Mouse (Mus musculus) embryonic facial prominence, embryonic 10.5 days (tissue): ENCODE results near the gene Odf4. TPM values are rescaled to one million over a fixed set of nuclear protein-coding genes. Genes with fewer than 3 reads are reported as not detected.

Source experiments
- DNase-seq: peaks from one replicate; pipeline ENCODE4 v3.0.0-alpha.2; 2017; ENCODE audit warnings: low spot score
- H3K27ac ChIP-seq: fragments of 300-500 bp; sonication (generic); replicated peaks from 2 replicates; pipeline ENCODE4 v1.5.1; 2016; ENCODE audit warnings: mild to moderate bottlenecking
- H3K27me3 ChIP-seq: fragments of 300-500 bp; sonication (generic); replicated peaks from 2 replicates; pipeline ENCODE4 v1.6.1; 2016; ENCODE audit warnings: low read depth, mild to moderate bottlenecking; ENCODE audit not compliant: poor library complexity, severe bottlenecking
- H3K36me3 ChIP-seq: fragments of 300-500 bp; sonication (generic); replicated peaks from 2 replicates; pipeline ENCODE4 v1.6.1; 2016; ENCODE audit warnings: mild to moderate bottlenecking, moderate library complexity
- H3K4me1 ChIP-seq: fragments of 300-500 bp; sonication (generic); 2 replicates; pipeline ENCODE4 v1.6.1; 2016
- H3K4me3 ChIP-seq: fragments of 300-500 bp; sonication (generic); 2 replicates; pipeline ENCODE4 v1.5.1; 2016; ENCODE audit warnings: mild to moderate bottlenecking, moderate library complexity
- H3K9me3 ChIP-seq: fragments of 300-500 bp; sonication (generic); 2 replicates; pipeline ENCODE4 v1.6.1; 2016; ENCODE audit warnings: mild to moderate bottlenecking
- WGBS: fragments of 180-500 bp; shearing (Covaris S2); methylation state at CpG from one replicate; pipeline ENCODE4 v1.1.7; 2016; 5-methylcytosine and 5-hydroxymethylcytosine counted together
- polyA plus RNA-seq: library from polyadenylated mRNA; unstranded; fragments of >200 nt; fragmentation: Nextera tagmentation; extraction: Ambion mirVana; gene quantifications from 2 replicates; pipeline ENCODE4 v1.2.1, GENCODE M21; 2016

Odf4 gene
- polyA plus RNA-seq, 1 experiment from 2014 or later: not detected

DNA sequence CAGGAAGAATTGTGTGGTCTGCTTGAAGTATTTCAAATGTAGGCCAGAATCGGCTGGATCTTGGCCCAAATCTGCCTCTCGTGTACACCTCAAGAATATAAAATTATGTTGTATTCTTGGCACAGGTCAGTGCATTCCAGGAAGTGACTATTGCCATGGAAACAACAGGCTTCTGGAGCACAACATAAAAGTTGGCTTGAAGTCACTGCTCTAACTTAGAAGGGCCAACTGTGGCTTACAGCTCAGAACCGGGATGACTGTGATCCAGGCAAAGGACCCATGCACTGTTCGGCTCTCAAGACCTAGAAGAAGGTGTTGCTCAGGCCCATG lies 20.5 kb downstream of the Odf4 start:
- Histone ChIP-seq H3K27me3 (no peaks in the 10 kb centered on the region), H3K27ac (no peak overlapping the region), H3K36me3 (peaks cover 56% of the 10 kb centered on the region), H3K4me1 (peaks cover 17% of the 10 kb centered on the region), H3K4me3 (no peak overlapping the region), H3K9me3 (no peaks in the 10 kb centered on the region)
- no peak for DNase-seq
- WGBS: 90% methylated on average over 4 of the region's 4 CpGs

GRCm38 (mm10) chr11:68905665-68906460 lies 21.0 kb downstream of the Odf4 start:
- no peak overlapping the region for H3K4me3 ChIP-seq
- H3K4me1 ChIP-seq: peaks cover 17% of the 10 kb centered on the region
- no peaks in the 10 kb centered on the region for H3K27me3 ChIP-seq
- H3K36me3 ChIP-seq: peaks cover 56% of the 10 kb centered on the region
- no peak for DNase-seq
- H3K9me3 ChIP-seq: no peaks in the 10 kb centered on the region
- 90% methylated on average over 9 of the region's 9 CpGs for WGBS
- no peak overlapping the region for H3K27ac ChIP-seq

DNA sequence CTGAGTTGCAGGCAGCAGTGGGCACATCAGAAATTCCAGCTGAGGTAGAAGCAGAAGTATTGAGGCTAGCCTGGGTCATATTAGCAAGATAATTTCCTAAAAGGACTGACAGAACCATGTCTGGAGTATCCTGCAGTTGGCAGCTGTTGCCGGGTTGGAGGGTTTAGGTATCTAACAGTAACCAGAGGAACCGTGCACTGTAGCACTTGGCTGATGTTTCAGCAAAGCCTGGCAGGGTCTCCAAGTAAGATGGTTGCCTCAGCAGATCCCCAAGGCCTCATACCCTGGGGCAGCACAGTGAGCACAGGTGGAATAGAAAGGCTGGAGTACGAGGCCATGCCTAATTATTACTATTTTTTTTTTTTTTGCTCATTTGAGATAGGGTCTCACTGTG lies 21.7 kb downstream of the Odf4 start:
- no peak for DNase-seq
- no peak overlapping the region for H3K27ac ChIP-seq
- WGBS: 91% methylated on average over 3 of the region's 3 CpGs
- no peaks in the 10 kb centered on the region for H3K27me3 ChIP-seq
- no peaks in the 10 kb centered on the region for H3K9me3 ChIP-seq
- no peak overlapping the region for H3K4me3 ChIP-seq
- H3K4me1 ChIP-seq: peaks cover 19% of the 10 kb centered on the region
- H3K36me3 ChIP-seq: peaks cover 56% of the 10 kb centered on the region

DNA sequence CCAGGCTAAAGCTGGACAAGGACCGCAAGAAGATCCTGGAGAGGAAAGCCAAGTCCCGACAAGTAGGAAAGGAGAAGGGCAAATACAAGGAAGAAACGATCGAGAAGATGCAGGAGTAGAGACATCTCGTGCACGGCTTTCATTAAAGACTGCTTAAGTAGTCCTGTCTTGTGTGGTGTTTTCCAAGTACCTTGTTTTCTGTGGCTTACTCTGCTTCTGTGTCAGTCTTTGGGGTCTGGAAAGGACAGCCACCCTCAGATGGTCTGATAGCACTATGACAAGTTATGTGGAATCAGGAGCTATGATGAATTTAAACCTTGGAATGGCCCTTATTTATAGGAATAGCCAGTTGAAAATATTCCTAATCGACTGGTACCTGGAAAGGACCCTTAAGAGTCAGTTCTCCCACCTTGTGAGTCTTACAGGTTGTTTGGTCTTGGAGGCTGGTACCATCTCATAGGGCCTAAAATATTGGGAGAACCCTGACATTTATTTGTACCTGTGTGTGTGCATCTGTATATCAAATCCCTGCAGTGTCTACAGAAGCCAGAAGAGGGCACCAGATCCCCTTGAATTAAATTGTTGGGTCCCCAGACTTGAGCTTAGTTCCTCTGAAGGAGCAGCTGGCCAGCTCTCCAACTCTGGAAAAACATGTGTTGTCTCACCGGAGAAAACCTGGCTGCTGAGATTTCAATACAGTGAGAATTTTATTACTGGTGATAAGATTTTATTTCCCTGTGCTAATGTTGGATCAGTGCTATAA lies 22.3 kb downstream of the Odf4 start:
- Histone ChIP-seq H3K27me3 (no peaks in the 10 kb centered on the region; the same call in 1 of the 2 replicates), H3K36me3 (peaks cover 56% of the 10 kb centered on the region), H3K9me3 (no peaks in the 10 kb centered on the region), H3K4me3 (no peak overlapping the region), H3K4me1 (peaks cover 19% of the 10 kb centered on the region), H3K27ac (no peak overlapping the region)
- WGBS: 89% methylated on average over 8 of the region's 8 CpGs
- DNase-seq: peak; percentile 74

- Histone ChIP-seq H3K9me3 (no peaks in the 10 kb centered on the region), H3K27me3 (no peaks in the 10 kb centered on the region; the same call in 1 of the 2 replicates), H3K36me3 (peaks cover 56% of the 10 kb centered on the region), H3K4me1 (peaks cover 16% of the 10 kb centered on the region), H3K4me3 (peak overlapping the region; percentile 99; the same call in 1 of the 2 replicates), H3K27ac (no peak overlapping the region)
- WGBS: 95% methylated on average over 2 of the region's 2 CpGs
- no peak for DNase-seq
Measured at GRCm38 (mm10) chr11:68903775-68904174, 23.1 kb downstream of the Odf4 start.

DNA sequence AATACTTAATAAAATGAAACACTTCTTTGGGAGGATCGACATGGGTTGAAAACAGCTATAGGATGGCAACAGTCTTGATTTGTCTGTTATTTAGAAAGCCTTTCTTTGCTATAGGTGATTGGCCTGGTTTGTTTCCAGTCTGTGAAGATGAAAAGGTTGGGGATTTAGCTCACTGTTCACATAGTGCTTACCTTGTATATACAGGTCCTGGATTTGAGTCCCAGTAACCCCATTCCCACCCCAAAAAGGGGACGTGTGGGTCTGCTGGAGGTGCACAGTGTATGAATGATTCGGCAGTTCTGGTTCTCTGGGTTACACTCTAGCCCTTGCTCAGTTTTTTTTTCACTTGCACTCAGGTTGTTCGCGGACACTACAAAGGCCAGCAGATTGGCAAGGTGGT lies 24.1 kb downstream of the Odf4 start:
- DNase-seq: no peak
- H3K36me3 ChIP-seq: peaks cover 56% of the 10 kb centered on the region
- peaks cover 14% of the 10 kb centered on the region for H3K4me1 ChIP-seq
- H3K27ac ChIP-seq: peak overlapping the region; percentile 99
- no peaks in the 10 kb centered on the region; the same call in 1 of the 2 replicates for H3K27me3 ChIP-seq
- WGBS: 84% methylated on average over 5 of the region's 5 CpGs
- peak overlapping the region; percentile 99 for H3K4me3 ChIP-seq
- no peaks in the 10 kb centered on the region for H3K9me3 ChIP-seq

DNA sequence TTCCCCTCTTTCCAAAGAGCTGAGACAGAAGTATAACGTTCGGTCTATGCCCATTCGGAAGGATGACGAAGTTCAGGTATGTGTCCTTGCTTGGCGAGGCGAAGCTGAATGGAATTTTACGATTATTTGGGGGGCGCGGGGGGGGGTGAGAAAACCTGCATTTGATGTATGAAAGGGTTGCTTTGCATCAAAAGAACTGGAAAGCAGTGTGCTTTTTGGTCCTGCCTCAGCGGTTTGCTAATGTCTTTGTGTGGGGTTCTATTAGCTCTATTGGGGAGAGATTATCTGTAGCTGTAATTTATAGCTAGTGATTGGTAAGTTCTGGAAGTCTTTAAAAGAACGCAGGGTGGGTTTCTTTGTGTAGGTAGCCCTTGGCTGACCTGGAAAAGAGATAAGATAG lies 24.5 kb downstream of the Odf4 start:
- H3K4me1 ChIP-seq: peaks cover 14% of the 10 kb centered on the region
- WGBS: 6% methylated on average over 11 of the region's 11 CpGs
- H3K27ac ChIP-seq: peak overlapping the region; percentile 99
- no peaks in the 10 kb centered on the region for H3K9me3 ChIP-seq
- peak overlapping the region; percentile 99 for H3K4me3 ChIP-seq
- H3K36me3 ChIP-seq: peaks cover 51% of the 10 kb centered on the region
- no peak for DNase-seq
- no peaks in the 10 kb centered on the region; the same call in 1 of the 2 replicates for H3K27me3 ChIP-seq

- Histone ChIP-seq H3K9me3 (no peaks in the 10 kb centered on the region), H3K36me3 (peaks cover 47% of the 10 kb centered on the region), H3K4me3 (peak overlapping the region; percentile 99), H3K27ac (peak overlapping the region; percentile 99), H3K4me1 (peaks cover 14% of the 10 kb centered on the region), H3K27me3 (no peaks in the 10 kb centered on the region; the same call in 1 of the 2 replicates)
- WGBS: 1% methylated on average over 10 of the region's 10 CpGs
- DNase-seq: no peak
Measured at GRCm38 (mm10) chr11:68902047-68902364, 24.9 kb downstream of the Odf4 start.

DNA sequence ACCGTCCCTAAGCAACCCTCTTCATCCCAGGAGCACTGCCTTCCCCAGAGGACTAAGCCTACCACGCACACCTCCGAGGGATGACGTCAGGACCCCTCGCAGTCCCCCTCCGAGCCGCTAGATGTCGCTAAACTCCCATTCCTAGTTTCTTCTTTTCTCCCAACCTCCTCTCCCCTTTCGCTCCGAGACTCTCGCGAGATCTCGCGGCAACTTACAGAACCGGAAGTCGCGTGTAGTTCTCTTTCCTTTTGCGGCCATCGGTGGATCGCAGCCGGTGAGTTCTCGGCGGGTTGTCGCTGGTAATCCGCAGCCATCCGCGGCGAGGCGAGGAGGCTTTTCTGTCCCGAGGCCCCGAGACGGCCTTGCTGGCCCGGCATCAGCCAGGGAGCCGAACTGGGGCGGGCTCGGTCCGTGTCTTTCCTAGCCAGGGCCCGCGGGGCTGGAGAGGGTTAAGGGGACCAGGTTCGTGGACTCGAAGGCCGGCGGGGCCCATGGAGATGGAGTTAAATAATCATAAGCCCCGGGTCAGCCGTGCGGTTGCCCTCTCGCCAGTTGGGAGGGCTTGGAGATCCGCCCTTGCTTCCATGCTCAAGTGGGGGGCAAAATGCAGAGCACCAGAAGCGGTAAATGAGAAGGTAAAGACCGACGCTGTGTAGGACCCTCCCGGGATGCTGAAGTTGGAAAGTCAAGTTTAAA lies 25.4 kb downstream of the Odf4 start, which contains the start of gene Rpl26:
Rpl26 (plus strand) TSS at position 233 of the 696 bp plus-strand sequence.
- under 1% methylated on average over 52 of the region's 52 CpGs for WGBS
- DNase-seq: peak; percentile 98

DNA sequence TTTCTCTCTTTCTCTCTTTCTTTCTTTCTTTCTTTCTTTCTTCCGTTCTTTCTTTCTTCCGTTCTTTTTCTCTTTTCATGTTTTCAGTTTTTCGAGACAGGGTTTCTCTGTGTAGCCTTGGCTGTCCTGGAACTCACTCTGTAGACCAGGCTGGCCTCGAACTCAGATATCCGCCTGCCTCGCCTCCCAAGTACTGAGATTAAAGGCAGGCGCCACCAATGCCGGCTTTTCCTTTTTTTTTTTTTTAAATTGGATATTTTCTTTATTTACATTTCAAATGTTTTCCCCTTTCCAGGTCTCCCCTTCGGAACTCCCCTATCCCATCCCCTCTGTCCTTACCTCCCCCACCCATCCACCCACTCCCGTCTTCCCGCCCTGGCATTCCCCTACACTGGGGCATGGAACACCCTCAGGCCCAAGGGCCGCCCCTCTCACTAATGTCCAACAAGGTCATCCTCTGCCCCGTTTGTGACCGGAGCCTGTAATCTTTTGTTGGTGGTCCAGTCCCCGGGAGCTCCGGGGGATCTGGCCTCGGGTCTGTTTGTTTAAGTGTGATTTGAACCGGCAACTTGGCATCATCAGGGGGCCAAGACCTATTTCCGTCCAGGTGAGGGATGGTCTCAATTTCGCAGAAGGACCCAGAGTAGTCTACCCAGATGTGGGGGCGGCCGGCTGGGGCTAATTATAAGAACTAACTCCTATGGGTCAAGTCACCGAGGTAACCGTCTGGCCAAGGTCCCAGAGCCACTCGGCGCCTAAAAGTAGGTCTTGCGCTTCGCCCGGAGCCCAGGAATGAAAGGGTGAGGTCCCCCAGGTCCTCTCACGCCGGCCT lies 26.1 kb downstream of the Odf4 start:
- Histone ChIP-seq H3K27me3 (no peaks in the 10 kb centered on the region; the same call in 1 of the 2 replicates), H3K27ac (peak overlapping the region; percentile 99), H3K4me3 (peak overlapping the region; percentile 99), H3K9me3 (no peaks in the 10 kb centered on the region), H3K36me3 (peaks cover 35% of the 10 kb centered on the region), H3K4me1 (peaks cover 14% of the 10 kb centered on the region)
- no peak for DNase-seq
- WGBS: 24% methylated on average over 31 of the region's 31 CpGs

More for the DNA sequence above, 25.4 kb downstream of the Odf4 start, which contains the start of gene Rpl26:
- peaks cover 42% of the 10 kb centered on the region for H3K36me3 ChIP-seq
- no peaks in the 10 kb centered on the region; the same call in 1 of the 2 replicates for H3K27me3 ChIP-seq
- peaks cover 14% of the 10 kb centered on the region for H3K4me1 ChIP-seq
- no peaks in the 10 kb centered on the region for H3K9me3 ChIP-seq
- H3K27ac ChIP-seq: peak within 1 kb of the TSS; percentile 99
- H3K4me3 ChIP-seq: peak within 1 kb of the TSS; percentile 99

GRCm38 (mm10) chr11:68899815-68900214 lies 27.1 kb downstream of the Odf4 start:
- DNase-seq: no peak
- 87% methylated on average over 8 of the region's 8 CpGs for WGBS
- Histone ChIP-seq H3K27ac (no peak overlapping the region), H3K4me1 (peaks cover 14% of the 10 kb centered on the region), H3K36me3 (peaks cover 25% of the 10 kb centered on the region), H3K27me3 (no peaks in the 10 kb centered on the region; the same call in 1 of the 2 replicates), H3K4me3 (no peak overlapping the region), H3K9me3 (no peaks in the 10 kb centered on the region)

- 90% methylated on average over 6 of the region's 6 CpGs for WGBS
- H3K4me3 ChIP-seq: no peak overlapping the region
- H3K27me3 ChIP-seq: no peaks in the 10 kb centered on the region; the same call in 1 of the 2 replicates
- H3K27ac ChIP-seq: no peak overlapping the region
- H3K9me3 ChIP-seq: no peaks in the 10 kb centered on the region
- peaks cover 22% of the 10 kb centered on the region for H3K4me1 ChIP-seq
- DNase-seq: no peak
- peaks cover 15% of the 10 kb centered on the region for H3K36me3 ChIP-seq
Measured at GRCm38 (mm10) chr11:68898790-68899189, 28.1 kb downstream of the Odf4 start.
